Mouse (Mus musculus): ENCODE measurements around the gene Aqp7. TPM values are rescaled to one million over a fixed set of nuclear protein-coding genes. Genes with fewer than 3 reads are reported as not detected.

Aqp7 gene
- polyA plus RNA-seq (2015; fragmentation: Nextera tagmentation; extraction: Ambion mirVana), result 3.0 and 4.4 TPM in 2 replicates

GRCm38 (mm10) chr4:41047524-41048271 lies at the start of gene Aqp7:
Gene Aqp7 (minus strand): TSS chr4:41048139.
- DNase-seq (ENCODE audit: low spot score), result no peak
- WGBS, result 40% methylated on average over 9 of the region's 9 CpGs
- ATAC-seq (replicated peaks; ENCODE audit: low FRiP score, low read depth), result no peak

DNA sequence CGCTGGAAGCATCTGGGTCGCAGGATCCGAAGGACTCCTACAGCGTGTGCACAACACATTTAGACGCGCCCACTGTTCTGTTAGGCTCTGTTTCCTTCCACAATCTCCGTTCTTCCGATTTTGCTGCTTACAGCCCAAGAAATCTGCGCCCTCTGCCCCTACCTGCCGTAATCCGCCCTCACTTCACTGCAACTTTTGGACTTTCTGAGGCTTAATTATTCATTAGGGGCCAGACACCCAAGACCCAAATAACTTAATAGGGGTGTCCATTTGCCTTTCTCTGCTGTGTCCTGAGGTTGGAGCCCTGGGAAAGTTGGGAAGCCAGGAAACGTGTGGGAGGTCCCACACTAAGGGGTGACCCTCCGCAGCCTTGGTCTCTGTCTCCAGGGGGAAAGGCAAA lies 49.4 kb upstream of the Aqp7 start:
- no peak for TF ChIP-seq CTCF (IDR thresholded peaks at IDR 0.05; ENCODE audit: low read depth)
- no peak for DNase-seq (ENCODE audit: low spot score)
- Histone ChIP-seq H3K9ac (ENCODE audit: low read depth, low read length) (peak overlapping the region; percentile 50), H3K27me3 (ENCODE audit: insufficient read depth, low read length) (no peaks in the 10 kb centered on the region), H3K4me3 (replicated peaks; ENCODE audit: low read depth, low read length) (peak overlapping the region; percentile 35), H3K36me3 (ENCODE audit: insufficient read depth, low read length) (no peaks in the 10 kb centered on the region), H3K4me1 (replicated peaks; ENCODE audit: insufficient read depth, low read length) (peaks cover 13% of the 10 kb centered on the region; the same call in 1 of the 2 replicates), H3K4me2 (ENCODE audit: low read length) (peak overlapping the region; percentile 83), H3K9me3 (replicated peaks; ENCODE audit: low read length) (no peaks in the 10 kb centered on the region), H3K27ac (peak overlapping the region; percentile 64)
- ATAC-seq (replicated peaks; ENCODE audit: low FRiP score, low read depth), result no peak
- 50% methylated on average over 13 of the region's 13 CpGs for WGBS

More at GRCm38 (mm10) chr4:41047524-41048271, at the start of gene Aqp7:
- no peaks in the 10 kb centered on the region for H3K9me3 ChIP-seq (replicated peaks; ENCODE audit: low read length)
- H3K4me3 ChIP-seq (replicated peaks; ENCODE audit: low read depth, low read length), result no peak within 1 kb of the TSS
- H3K36me3 ChIP-seq (ENCODE audit: insufficient read depth, low read length), result no peaks in the 10 kb centered on the region
- H3K4me1 ChIP-seq (replicated peaks; ENCODE audit: insufficient read depth, low read length), result no peaks in the 10 kb centered on the region
- no peak within 1 kb of the TSS for H3K4me2 ChIP-seq (ENCODE audit: low read length)
- H3K27ac ChIP-seq, result no peak within 1 kb of the TSS
- no peaks in the 10 kb centered on the region for H3K27me3 ChIP-seq (ENCODE audit: insufficient read depth, low read length)
- TF ChIP-seq CTCF (IDR thresholded peaks at IDR 0.05; ENCODE audit: low read depth), result no peak
- H3K9ac ChIP-seq (ENCODE audit: low read depth, low read length), result no peak within 1 kb of the TSS

GRCm38 (mm10) chr4:41096794-41097193 lies 48.9 kb upstream of the Aqp7 start:
- ATAC-seq (replicated peaks; ENCODE audit: low FRiP score, low read depth) (no peak), DNase-seq (ENCODE audit: low spot score) (no peak)
- H3K27ac ChIP-seq, result peak overlapping the region; percentile 64
- H3K9me3 ChIP-seq (replicated peaks; ENCODE audit: low read length), result no peaks in the 10 kb centered on the region
- peak overlapping the region; percentile 83 for H3K4me2 ChIP-seq (ENCODE audit: low read length)
- H3K36me3 ChIP-seq (ENCODE audit: insufficient read depth, low read length), result no peaks in the 10 kb centered on the region
- peaks cover 13% of the 10 kb centered on the region; the same call in 1 of the 2 replicates for H3K4me1 ChIP-seq (replicated peaks; ENCODE audit: insufficient read depth, low read length)
- WGBS, result 70% methylated on average over 5 of the region's 5 CpGs
- TF ChIP-seq CTCF (IDR thresholded peaks at IDR 0.05; ENCODE audit: low read depth), result no peak
- peak overlapping the region; percentile 35; the same call in 1 of the 2 replicates for H3K4me3 ChIP-seq (replicated peaks; ENCODE audit: low read depth, low read length)
- peak overlapping the region; percentile 50; the same call in 1 of the 2 replicates for H3K9ac ChIP-seq (ENCODE audit: low read depth, low read length)
- H3K27me3 ChIP-seq (ENCODE audit: insufficient read depth, low read length), result no peaks in the 10 kb centered on the region

GRCm38 (mm10) chr4:41096169-41096568 lies 48.2 kb upstream of the Aqp7 start:
- Histone ChIP-seq H3K9me3 (replicated peaks; ENCODE audit: low read length) (no peaks in the 10 kb centered on the region), H3K4me2 (ENCODE audit: low read length) (peak overlapping the region; percentile 83), H3K27ac (peak overlapping the region; percentile 64; the same call in 1 of the 2 replicates), H3K4me1 (replicated peaks; ENCODE audit: insufficient read depth, low read length) (peaks cover 16% of the 10 kb centered on the region; the same call in 1 of the 2 replicates), H3K36me3 (ENCODE audit: insufficient read depth, low read length) (no peaks in the 10 kb centered on the region), H3K9ac (ENCODE audit: low read depth, low read length) (no peak overlapping the region), H3K4me3 (replicated peaks; ENCODE audit: low read depth, low read length) (no peak overlapping the region), H3K27me3 (ENCODE audit: insufficient read depth, low read length) (no peaks in the 10 kb centered on the region)
- WGBS, result 18% methylated on average over 8 of the region's 8 CpGs
- DNase-seq (ENCODE audit: low spot score) (no peak), ATAC-seq (replicated peaks; ENCODE audit: low FRiP score, low read depth) (peak; percentile 68)
- TF ChIP-seq CTCF (IDR thresholded peaks at IDR 0.05; ENCODE audit: low read depth), result no peak

GRCm38 (mm10) chr4:41094361-41094760 lies 46.4 kb upstream of the Aqp7 start:
- no peak overlapping the region for H3K27ac ChIP-seq
- 61% methylated on average over 9 of the region's 9 CpGs for WGBS
- H3K4me3 ChIP-seq (replicated peaks; ENCODE audit: low read depth, low read length), result no peak overlapping the region
- peaks cover 16% of the 10 kb centered on the region; the same call in 1 of the 2 replicates for H3K4me1 ChIP-seq (replicated peaks; ENCODE audit: insufficient read depth, low read length)
- DNase-seq (ENCODE audit: low spot score) (no peak), ATAC-seq (replicated peaks; ENCODE audit: low FRiP score, low read depth) (no peak)
- TF ChIP-seq CTCF (IDR thresholded peaks at IDR 0.05; ENCODE audit: low read depth), result no peak
- H3K9me3 ChIP-seq (replicated peaks; ENCODE audit: low read length), result no peaks in the 10 kb centered on the region
- no peak overlapping the region for H3K4me2 ChIP-seq (ENCODE audit: low read length)
- no peaks in the 10 kb centered on the region for H3K36me3 ChIP-seq (ENCODE audit: insufficient read depth, low read length)
- no peak overlapping the region for H3K9ac ChIP-seq (ENCODE audit: low read depth, low read length)
- no peaks in the 10 kb centered on the region for H3K27me3 ChIP-seq (ENCODE audit: insufficient read depth, low read length)

GRCm38 (mm10) chr4:41092958-41093357 lies 45.0 kb upstream of the Aqp7 start:
- Histone ChIP-seq H3K27me3 (ENCODE audit: insufficient read depth, low read length) (no peaks in the 10 kb centered on the region), H3K36me3 (ENCODE audit: insufficient read depth, low read length) (no peaks in the 10 kb centered on the region), H3K4me2 (ENCODE audit: low read length) (no peak overlapping the region), H3K4me1 (replicated peaks; ENCODE audit: insufficient read depth, low read length) (peaks cover 9% of the 10 kb centered on the region; the same call in 1 of the 2 replicates), H3K4me3 (replicated peaks; ENCODE audit: low read depth, low read length) (no peak overlapping the region), H3K9ac (ENCODE audit: low read depth, low read length) (no peak overlapping the region), H3K27ac (no peak overlapping the region), H3K9me3 (replicated peaks; ENCODE audit: low read length) (no peaks in the 10 kb centered on the region)
- ATAC-seq (replicated peaks; ENCODE audit: low FRiP score, low read depth) (no peak), DNase-seq (ENCODE audit: low spot score) (no peak)
- no peak for TF ChIP-seq CTCF (IDR thresholded peaks at IDR 0.05; ENCODE audit: low read depth)
- 28% methylated on average over 1 of the region's 1 CpGs for WGBS

Measured in kidney, postnatal 0 days (tissue).